Mouse (Mus musculus): ENCODE measurements around the gene Fbxo2.

GRCm38 (mm10) chr4:148114758-148115391 is 45.5 kb upstream of the Fbxo2 start:
- TF ChIP-seq GATA1 (IDR thresholded peaks at IDR 0.05; ENCODE audit: borderline replicate concordance, low read length), result no peak
- TF ChIP-seq FLI1 (IDR thresholded peaks at IDR 0.05; ENCODE audit: low read length), result no peak

Measured in megakaryocyte, embryonic 14.5 days (primary cell).